Mouse (Mus musculus) MEL (cell line): ENCODE data around the gene Srrm3. TPM values are rescaled to one million over a fixed set of nuclear protein-coding genes. Genes with fewer than 3 reads are reported as not detected.

Source experiments
- DNase-seq: peaks from one replicate; pipeline ENCODE4 v3.0.0; 2011; ENCODE audit warnings: low read depth, low spot score
- H3K27ac ChIP-seq: 2 replicates; pipeline ENCODE4 v1.5.1; 2012; ENCODE audit warnings: low read depth, mild to moderate bottlenecking, control low read depth, low read length, moderate library complexity; ENCODE audit not compliant: control insufficient read depth
- H3K27me3 ChIP-seq, 2 experiments: fragments of 150-350 bp in 1 of 2; sonication (generic) in 1 of 2; 2 replicates each; pipeline ENCODE4 v1.6.1; 2012; ENCODE audit warnings: low read length in 2 of 2, mild to moderate bottlenecking in 2 of 2, improper control_type of control experiment in 1 of 2, moderate library complexity in 1 of 2; ENCODE audit not compliant: insufficient read depth in 2 of 2, control insufficient read depth in 1 of 2
- H3K36me3 ChIP-seq, 2 experiments: 2 replicates each; pipeline ENCODE4 v1.6.1; 2012 to 2014; ENCODE audit warnings: low read length in 2 of 2, improper control_type of control experiment in 1 of 2, inconsistent platforms in 1 of 2, mild to moderate bottlenecking in 1 of 2; ENCODE audit not compliant: insufficient read depth in 2 of 2, control insufficient read depth in 1 of 2
- H3K4me1 ChIP-seq, 2 experiments: fragments of 150-350 bp in 1 of 2; sonication (generic) in 1 of 2; 2 replicates each; pipeline ENCODE4 v1.6.1; 2012; ENCODE audit warnings: low read length in 2 of 2, improper control_type of control experiment in 1 of 2, mild to moderate bottlenecking in 1 of 2; ENCODE audit not compliant: insufficient read depth in 2 of 2, control insufficient read depth in 1 of 2
- H3K4me3 ChIP-seq, 2 experiments: fragments of 150-350 bp in 1 of 2; sonication (generic) in 1 of 2; 2 replicates each; pipeline ENCODE4 v1.5.1; 2012; ENCODE audit warnings: low read depth in 2 of 2, low read length in 2 of 2, mild to moderate bottlenecking in 2 of 2, moderate library complexity in 2 of 2, control low read depth in 1 of 2, improper control_type of control experiment in 1 of 2; ENCODE audit not compliant: control insufficient read depth in 1 of 2, insufficient read depth in 1 of 2
- H3K79me2 ChIP-seq: 2 replicates; pipeline ENCODE4 v1.6.1; 2012; ENCODE audit warnings: mild to moderate bottlenecking, low read length, moderate library complexity; ENCODE audit not compliant: control insufficient read depth, poor library complexity, insufficient read depth
- H3K9ac ChIP-seq: 2 replicates; pipeline ENCODE4 v1.6.1; 2012; ENCODE audit warnings: low read depth, mild to moderate bottlenecking, control low read depth, low read length, moderate library complexity; ENCODE audit not compliant: control insufficient read depth, poor library complexity, severe bottlenecking
- H3K9me3 ChIP-seq: fragments of 150-350 bp; sonication (generic); replicated peaks from 2 replicates; pipeline ENCODE4 v1.6.1; 2012; ENCODE audit warnings: mild to moderate bottlenecking, low read length, improper control_type of control experiment, moderate library complexity; ENCODE audit not compliant: insufficient read depth
- BHLHE40 ChIP-seq: IDR thresholded peaks from 2 replicates; pipeline ENCODE4 v1.6.1; 2012; ENCODE audit warnings: low read depth, mild to moderate bottlenecking, inconsistent platforms, low read length, improper control_type of control experiment, borderline replicate concordance
- CHD2 ChIP-seq: IDR thresholded peaks from 2 replicates; pipeline ENCODE4 v1.6.1; 2011; ENCODE audit warnings: low read length, improper control_type of control experiment
- E2F4 ChIP-seq: IDR thresholded peaks from 2 replicates; pipeline ENCODE4 v1.6.1; 2011; ENCODE audit warnings: low read depth, low read length, improper control_type of control experiment, borderline replicate concordance
- ELF1 ChIP-seq: IDR thresholded peaks from 2 replicates; pipeline ENCODE4 v1.6.1; 2014; ENCODE audit warnings: low read depth, mild to moderate bottlenecking, inconsistent platforms, low read length, improper control_type of control experiment, moderate library complexity
- EP300 ChIP-seq, 2 experiments: IDR thresholded peaks; 2 replicates each; pipeline ENCODE4 v1.6.1; 2011; ENCODE audit warnings: improper control_type of control experiment in 2 of 2, low read length in 2 of 2, low read depth in 1 of 2, mild to moderate bottlenecking in 1 of 2
- ETS1 ChIP-seq: IDR thresholded peaks from 2 replicates; pipeline ENCODE4 v1.6.1; 2012; ENCODE audit warnings: low read depth, mild to moderate bottlenecking, inconsistent platforms, low read length, improper control_type of control experiment, moderate library complexity
- GABPA ChIP-seq: IDR thresholded peaks from 2 replicates; pipeline ENCODE4 v1.6.1; 2012; ENCODE audit warnings: low read depth, mild to moderate bottlenecking, inconsistent platforms, low read length, improper control_type of control experiment, moderate library complexity
- GATA1 ChIP-seq: IDR thresholded peaks from 2 replicates; pipeline ENCODE4 v1.6.1; 2011; ENCODE audit warnings: low read depth, low read length, improper control_type of control experiment
- KAT2A ChIP-seq: conservative IDR thresholded peaks from 2 replicates; pipeline ENCODE4 v1.6.1; 2012; ENCODE audit warnings: low read depth, low read length, improper control_type of control experiment, inconsistent platforms
- MAX ChIP-seq: IDR thresholded peaks from 2 replicates; pipeline ENCODE4 v1.6.1; 2011; ENCODE audit warnings: low read length, improper control_type of control experiment
- MEF2A ChIP-seq: IDR thresholded peaks from 2 replicates; pipeline ENCODE4 v1.6.1; 2014; ENCODE audit warnings: low read depth, mild to moderate bottlenecking, inconsistent platforms, low read length, improper control_type of control experiment; ENCODE audit not compliant: poor library complexity, insufficient replicate concordance, severe bottlenecking; ENCODE audit errors: extremely low read depth
- MXI1 ChIP-seq: IDR thresholded peaks from 2 replicates; pipeline ENCODE4 v1.6.1; 2011; ENCODE audit warnings: mild to moderate bottlenecking, low read depth, low read length, improper control_type of control experiment
- NRF1 ChIP-seq: IDR thresholded peaks from 2 replicates; pipeline ENCODE4 v1.6.1; 2014; ENCODE audit warnings: low read depth, mild to moderate bottlenecking, inconsistent platforms, low read length, improper control_type of control experiment, moderate library complexity; ENCODE audit not compliant: poor library complexity, insufficient read depth, severe bottlenecking
- POLR2AphosphoS2 ChIP-seq: IDR thresholded peaks from 2 replicates; pipeline ENCODE4 v1.6.1; 2011; ENCODE audit warnings: low read length, improper control_type of control experiment
- UBTF ChIP-seq: IDR thresholded peaks from 2 replicates; pipeline ENCODE4 v1.6.1; 2012; ENCODE audit warnings: low read depth, mild to moderate bottlenecking, inconsistent platforms, low read length, improper control_type of control experiment, moderate library complexity, borderline replicate concordance; ENCODE audit not compliant: insufficient read depth
- ZKSCAN1 ChIP-seq: IDR thresholded peaks from 2 replicates; pipeline ENCODE4 v1.6.1; 2012; ENCODE audit warnings: low read depth, mild to moderate bottlenecking, inconsistent platforms, low read length, improper control_type of control experiment, moderate library complexity
- ZNF384 ChIP-seq: IDR thresholded peaks from 2 replicates; pipeline ENCODE4 v1.6.1; 2012; ENCODE audit warnings: low read depth, mild to moderate bottlenecking, inconsistent platforms, low read length, improper control_type of control experiment
- polyA plus RNA-seq, 2 experiments: library from polyadenylated mRNA; stranded (reverse) in 1 of 2; unstranded in 1 of 2; fragments of >175 nt in 1 of 2; fragments of >200 nt in 1 of 2; gene quantifications; 2 replicates each; pipeline versions ENCODE4 v1.2.1 to v1.2.4; 2012; ENCODE audit warnings: low replicate concordance in 2 of 2, low read depth in 1 of 2; ENCODE audit not compliant: insufficient read length in 2 of 2, insufficient read depth in 1 of 2, missing spikeins in 1 of 2
- total RNA-seq: library from RNA; depleted of rRNA; stranded (reverse); fragments of 300-350 nt; gene quantifications from 2 replicates; pipeline ENCODE4 v1.2.3, GENCODE M21; 2012

Srrm3 gene
- total and polyA plus RNA-seq, 3 experiments: not detected

GRCm38 (mm10) chr5:135812991-135813390 is 6.3 kb downstream of the Srrm3 start:
- no peaks in the 10 kb centered on the region for H3K36me3 ChIP-seq

GRCm38 (mm10) chr5:135818491-135818890 is 11.8 kb downstream of the Srrm3 start:
- Histone ChIP-seq H3K4me1 (no peaks in the 10 kb centered on the region), H3K27ac (no peak overlapping the region), H3K79me2 (no peaks in the 10 kb centered on the region), H3K27me3 (peaks cover 0 to 6% of the 10 kb centered on the region in 2 experiments), H3K4me3 (no peak overlapping the region), H3K36me3 (no peaks in the 10 kb centered on the region), H3K9me3 (no peaks in the 10 kb centered on the region), H3K9ac (no peak overlapping the region)
- no peak for TF ChIP-seq KAT2A
- no peak for TF ChIP-seq NRF1
- TF ChIP-seq EP300 (IDR thresholded peaks at IDR 0.05; ENCODE audit: low read depth in 1 of 2, low read length in 2 of 2): no peak
- TF ChIP-seq MXI1: no peak
- TF ChIP-seq UBTF: no peak
- no peak for TF ChIP-seq POLR2AphosphoS2
- TF ChIP-seq E2F4: no peak
- TF ChIP-seq ELF1: no peak
- DNase-seq: no peak

More at GRCm38 (mm10) chr5:135812991-135813390, 6.3 kb downstream of the Srrm3 start:
- peaks cover 12 to 22% of the 10 kb centered on the region in 2 experiments for H3K27me3 ChIP-seq
- no peak overlapping the region for H3K9ac ChIP-seq
- no peaks in the 10 kb centered on the region for H3K4me1 ChIP-seq
- H3K9me3 ChIP-seq: no peaks in the 10 kb centered on the region
- no peak for DNase-seq
- H3K4me3 ChIP-seq: no peak overlapping the region
- no peaks in the 10 kb centered on the region for H3K79me2 ChIP-seq
- no peak for TF ChIP-seq CHD2
- no peak for TF ChIP-seq ZNF384
- TF ChIP-seq BHLHE40: no peak
- no peak for TF ChIP-seq MAX
- no peak for TF ChIP-seq NRF1
- no peak for TF ChIP-seq KAT2A
- TF ChIP-seq ZKSCAN1: no peak
- TF ChIP-seq MEF2A: no peak
- TF ChIP-seq GATA1: no peak
- TF ChIP-seq ETS1: no peak
- no peak for TF ChIP-seq EP300 (IDR thresholded peaks at IDR 0.05; ENCODE audit: low read depth in 1 of 2, low read length in 2 of 2)
- TF ChIP-seq ELF1: no peak
- TF ChIP-seq GABPA: no peak
- no peak for TF ChIP-seq UBTF
- H3K27ac ChIP-seq: no peak overlapping the region
